Mouse (Mus musculus): ENCODE results near the gene Olfr937. TPM values are rescaled to one million over a fixed set of nuclear protein-coding genes. Genes with fewer than 3 reads are reported as not detected.

Gene Olfr937
- not detected for total RNA-seq (2023)

DNA sequence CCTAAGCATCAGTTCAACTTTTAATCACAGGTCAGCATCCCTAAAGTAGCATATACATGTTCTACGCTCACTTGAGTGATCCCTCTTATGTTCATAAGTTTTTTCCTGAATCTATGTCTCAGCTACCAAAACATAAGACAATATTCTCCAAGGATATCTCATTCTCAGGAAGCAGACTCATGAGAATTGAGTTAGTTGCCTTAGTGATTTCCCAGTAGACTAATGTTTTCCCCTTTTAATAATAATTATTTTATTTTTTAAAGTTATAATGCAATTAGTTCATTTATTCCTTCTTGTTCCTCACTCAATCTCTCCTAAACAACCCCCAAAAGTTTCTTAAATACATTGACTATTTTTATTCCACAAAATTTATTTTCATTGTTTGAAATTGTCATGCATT, at the start of gene Olfr937:
TSS of gene Olfr937 (minus strand) at position 101 of the 400 bp plus-strand sequence.

GRCm38 (mm10) chr9:39078787-39079186, 14.0 kb upstream of the Olfr937 start, which contains the start of gene Olfr938:
Gene Olfr938, minus strand, starts transcription at chr9:39078887.

GRCm38 (mm10) chr9:39023277-39023676, 41.5 kb downstream of the Olfr937 start, which contains the start of gene Olfr146:
Gene Olfr146, minus strand, starts transcription at chr9:39023377.

Other genes with a start within 250 kb of the Olfr937 start
- not detected for gene Olfr923, start 238.4 kb downstream of the Olfr937 start, total RNA-seq (2023)
- gene Olfr924, start 220.5 kb downstream of the Olfr937 start, total RNA-seq (2023) = not detected
- not detected for gene Olfr26, start 209.9 kb downstream of the Olfr937 start, total RNA-seq (2023)
- not detected for gene Olfr926, start 187.8 kb downstream of the Olfr937 start, total RNA-seq (2023)
- gene Olfr930, start 135.1 kb downstream of the Olfr937 start, total RNA-seq (2023) = not detected
- gene Olfr933, start 92.6 kb downstream of the Olfr937 start, total RNA-seq (2023) = not detected
- not detected for gene Olfr934, start 76.6 kb downstream of the Olfr937 start, total RNA-seq (2023)
- not detected for gene Olfr935, start 65.3 kb downstream of the Olfr937 start, total RNA-seq (2023)
- gene Olfr146, start 41.6 kb downstream of the Olfr937 start, total RNA-seq (2023) = not detected
- gene Olfr938, start 13.9 kb upstream of the Olfr937 start, total RNA-seq (2023) = not detected
- gene Olfr27, start 63.2 kb upstream of the Olfr937 start, total RNA-seq (2023) = not detected
- not detected for gene Olfr943, start 101.4 kb upstream of the Olfr937 start, total RNA-seq (2023)
- gene Olfr944, start 137.0 kb upstream of the Olfr937 start, total RNA-seq (2023) = not detected
- gene Olfr1537, start 185.0 kb upstream of the Olfr937 start, total RNA-seq (2023) = not detected
- not detected for gene Olfr945, start 211.9 kb upstream of the Olfr937 start, total RNA-seq (2023)